Mouse (Mus musculus): ENCODE measurements at regions not wholly inside any gene's neighbourhood (a gene's known extent, or its start where the extent isn't known, plus 50 kb on each side); places are given as distances from the start of the nearest gene placed in this dataset.

DNA sequence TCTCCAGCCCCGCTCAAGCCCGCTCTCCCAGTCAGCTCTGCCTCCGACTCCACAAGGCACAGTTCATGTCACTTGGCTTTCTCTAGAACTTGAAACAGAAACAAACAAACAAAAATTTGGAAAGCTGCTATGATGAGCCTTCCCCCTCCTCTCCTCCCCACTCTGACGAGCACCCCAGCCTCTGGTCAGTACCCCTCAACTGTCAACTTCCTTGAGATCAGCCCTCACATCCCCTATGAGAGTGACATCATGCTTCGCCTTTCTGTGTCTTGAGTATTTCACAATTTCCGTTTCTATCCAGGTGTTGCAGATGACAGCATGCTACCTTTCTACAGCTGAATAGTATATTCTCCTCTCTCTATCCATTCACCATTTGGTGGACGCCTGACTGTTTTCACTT is 123.3 kb downstream of the Rap2a start:
- H3K4me3 ChIP-seq (ENCODE audit: insufficient read depth in 1 of 2, low read depth in 1 of 2, low read length in 2 of 2, poor library complexity in 1 of 2, severe bottlenecking in 1 of 2) = no peak overlapping the region
- H3K9me3 ChIP-seq (ENCODE audit: control insufficient read depth, insufficient read depth, low read depth, low read length) = no peaks in the 10 kb centered on the region
- H3K27ac ChIP-seq (ENCODE audit: insufficient read depth, low read depth, low read length, poor library complexity, severe bottlenecking) = no peak overlapping the region
- H3K36me3 ChIP-seq (ENCODE audit: control insufficient read depth, insufficient read depth, low read length, poor library complexity, severe bottlenecking) = no peaks in the 10 kb centered on the region
- no peak for DNase-seq (ENCODE audit: low read depth, low spot score)
- in situ Hi-C loops (cut with MboI; ENCODE audit: low sequenced_read_pairs in 2 of 2, unreplicated experiment in 2 of 2) = no loop called here
- H3K9ac ChIP-seq (ENCODE audit: insufficient read depth, low read depth, low read length, poor library complexity, severe bottlenecking) = no peak overlapping the region
- no peaks in the 10 kb centered on the region for H3K4me1 ChIP-seq (ENCODE audit: control insufficient read depth in 2 of 2, insufficient read depth in 2 of 2, low read length in 2 of 2, poor library complexity in 1 of 2)
- TF ChIP-seq MAFK (IDR thresholded peaks at IDR 0.05; ENCODE audit: insufficient read depth, low read depth, low read length) = no peak

DNA sequence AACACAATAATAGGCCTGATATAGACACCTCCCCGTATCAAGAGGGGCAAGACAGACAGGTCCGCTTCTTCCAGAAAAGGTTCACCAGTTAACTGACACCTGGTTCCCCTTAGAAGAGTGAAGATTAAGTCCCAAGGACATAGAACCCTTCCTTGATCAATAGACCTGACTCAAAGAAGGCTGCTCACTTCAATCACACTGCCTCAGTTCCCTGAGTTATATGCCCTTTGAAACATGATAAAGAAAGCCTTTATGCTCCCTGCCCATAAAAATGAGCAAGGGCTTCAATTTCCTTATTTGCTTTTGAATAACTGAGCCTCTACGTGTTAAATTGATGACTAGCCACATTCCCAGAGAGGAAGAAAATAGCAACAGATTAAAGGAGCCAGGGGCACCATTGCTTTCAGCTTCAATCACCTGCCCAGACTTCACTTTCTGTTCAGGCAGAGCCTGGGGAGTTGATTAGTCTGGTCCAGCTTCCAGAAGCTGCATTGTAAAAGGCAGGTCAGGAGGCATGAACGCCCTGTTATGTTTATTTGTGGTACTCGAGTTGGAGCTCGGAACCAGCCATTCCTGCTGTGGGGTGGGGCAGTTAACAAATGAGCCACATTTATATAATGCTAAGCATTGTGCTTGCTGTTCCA is 125.7 kb downstream of the Rap2a start:
- Histone ChIP-seq H3K27ac (ENCODE audit: insufficient read depth, low read depth, low read length, poor library complexity, severe bottlenecking) (no peak overlapping the region), H3K36me3 (ENCODE audit: control insufficient read depth, insufficient read depth, low read length, poor library complexity, severe bottlenecking) (no peaks in the 10 kb centered on the region), H3K9ac (ENCODE audit: insufficient read depth, low read depth, low read length, poor library complexity, severe bottlenecking) (no peak overlapping the region), H3K4me1 (ENCODE audit: control insufficient read depth in 2 of 2, insufficient read depth in 2 of 2, low read length in 2 of 2, poor library complexity in 1 of 2) (no peaks in the 10 kb centered on the region), H3K4me3 (ENCODE audit: insufficient read depth in 1 of 2, low read depth in 1 of 2, low read length in 2 of 2, poor library complexity in 1 of 2, severe bottlenecking in 1 of 2) (no peak overlapping the region), H3K9me3 (ENCODE audit: control insufficient read depth, insufficient read depth, low read depth, low read length) (no peaks in the 10 kb centered on the region)
- TF ChIP-seq ZNF384 (IDR thresholded peaks at IDR 0.05; ENCODE audit: low read depth, low read length) = no peak
- no peak for TF ChIP-seq MAFK (IDR thresholded peaks at IDR 0.05; ENCODE audit: insufficient read depth, low read depth, low read length)
- no peak for TF ChIP-seq CHD2 (IDR thresholded peaks at IDR 0.05; ENCODE audit: low read depth, low read length)
- TF ChIP-seq ZC3H11A (IDR thresholded peaks at IDR 0.05; ENCODE audit: borderline replicate concordance, low read depth, low read length) = no peak
- TF ChIP-seq HCFC1 (IDR thresholded peaks at IDR 0.05; ENCODE audit: borderline replicate concordance, insufficient read depth, low read length) = no peak
- no peak for DNase-seq (ENCODE audit: low read depth, low spot score)
- in situ Hi-C loops (cut with MboI; ENCODE audit: low sequenced_read_pairs in 2 of 2, unreplicated experiment in 2 of 2) = no loop called here

DNA sequence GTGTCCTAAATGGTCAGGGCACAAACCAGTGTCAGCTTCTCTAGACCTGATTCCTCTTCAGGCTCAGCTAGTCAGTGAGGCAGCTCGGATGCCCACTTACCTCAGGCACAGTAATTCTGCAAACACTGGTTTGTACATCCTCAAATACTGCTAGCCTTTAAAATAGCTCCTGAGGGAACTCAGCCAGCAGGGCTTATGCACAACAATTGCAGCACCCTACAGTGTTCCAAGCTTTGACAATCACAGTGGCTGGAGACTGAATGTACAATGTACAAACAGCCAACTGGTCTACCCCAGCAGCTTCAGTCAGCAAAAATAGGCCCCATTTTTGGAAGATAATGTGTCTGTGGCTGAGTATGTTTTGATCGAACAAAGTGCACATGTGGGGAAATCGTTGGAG is 129.6 kb downstream of the Rap2a start:
- no peak overlapping the region for H3K27ac ChIP-seq (ENCODE audit: insufficient read depth, low read depth, low read length, poor library complexity, severe bottlenecking)
- H3K9me3 ChIP-seq (ENCODE audit: control insufficient read depth, insufficient read depth, low read depth, low read length) = no peaks in the 10 kb centered on the region
- in situ Hi-C loops (cut with MboI; ENCODE audit: low sequenced_read_pairs in 2 of 2, unreplicated experiment in 2 of 2) = no loop called here
- no peaks in the 10 kb centered on the region for H3K36me3 ChIP-seq (ENCODE audit: control insufficient read depth, insufficient read depth, low read length, poor library complexity, severe bottlenecking)
- H3K4me1 ChIP-seq (ENCODE audit: control insufficient read depth in 2 of 2, insufficient read depth in 2 of 2, low read length in 2 of 2, poor library complexity in 1 of 2) = no peaks in the 10 kb centered on the region
- DNase-seq (ENCODE audit: low read depth, low spot score) = no peak
- H3K9ac ChIP-seq (ENCODE audit: insufficient read depth, low read depth, low read length, poor library complexity, severe bottlenecking) = no peak overlapping the region
- TF ChIP-seq MAFK (IDR thresholded peaks at IDR 0.05; ENCODE audit: insufficient read depth, low read depth, low read length) (no peak), ZNF384 (IDR thresholded peaks at IDR 0.05; ENCODE audit: low read depth, low read length) (no peak), CHD2 (IDR thresholded peaks at IDR 0.05; ENCODE audit: low read depth, low read length) (no peak), HCFC1 (IDR thresholded peaks at IDR 0.05; ENCODE audit: borderline replicate concordance, insufficient read depth, low read length) (no peak), ZC3H11A (IDR thresholded peaks at IDR 0.05; ENCODE audit: borderline replicate concordance, low read depth, low read length) (no peak)
- H3K4me3 ChIP-seq (ENCODE audit: insufficient read depth in 1 of 2, low read depth in 1 of 2, low read length in 2 of 2, poor library complexity in 1 of 2, severe bottlenecking in 1 of 2) = no peak overlapping the region

DNA sequence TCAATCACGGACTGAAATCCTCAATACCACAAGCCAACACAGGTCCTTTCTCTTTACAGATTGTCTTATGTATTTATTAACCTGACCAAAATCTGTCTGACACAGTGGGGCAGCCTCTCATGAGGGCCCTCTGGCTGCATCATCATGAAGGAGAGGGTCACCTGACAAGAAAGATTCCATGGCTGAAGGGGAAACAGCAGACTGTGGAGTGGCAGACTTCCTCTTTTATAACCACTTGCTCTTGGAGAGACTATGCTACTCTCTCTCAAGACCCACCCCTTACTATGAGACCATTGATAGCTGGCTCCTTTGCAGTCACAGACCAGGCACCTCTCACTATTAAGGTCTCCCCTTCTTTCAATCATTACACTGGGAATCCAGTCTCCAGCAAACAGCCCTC is 133.1 kb downstream of the Rap2a start:
- TF ChIP-seq ZC3H11A (IDR thresholded peaks at IDR 0.05; ENCODE audit: borderline replicate concordance, low read depth, low read length) = no peak
- TF ChIP-seq CHD2 (IDR thresholded peaks at IDR 0.05; ENCODE audit: low read depth, low read length) = no peak
- TF ChIP-seq ZNF384 (IDR thresholded peaks at IDR 0.05; ENCODE audit: low read depth, low read length) = no peak
- no peak for TF ChIP-seq HCFC1 (IDR thresholded peaks at IDR 0.05; ENCODE audit: borderline replicate concordance, insufficient read depth, low read length)
- no peak for TF ChIP-seq MAFK (IDR thresholded peaks at IDR 0.05; ENCODE audit: insufficient read depth, low read depth, low read length)
- no peaks in the 10 kb centered on the region for H3K4me1 ChIP-seq (ENCODE audit: control insufficient read depth in 2 of 2, insufficient read depth in 2 of 2, low read length in 2 of 2, poor library complexity in 1 of 2)
- H3K9ac ChIP-seq (ENCODE audit: insufficient read depth, low read depth, low read length, poor library complexity, severe bottlenecking) = no peak overlapping the region
- H3K27ac ChIP-seq (ENCODE audit: insufficient read depth, low read depth, low read length, poor library complexity, severe bottlenecking) = no peak overlapping the region
- no peaks in the 10 kb centered on the region for H3K36me3 ChIP-seq (ENCODE audit: control insufficient read depth, insufficient read depth, low read length, poor library complexity, severe bottlenecking)
- in situ Hi-C loops (cut with MboI; ENCODE audit: low sequenced_read_pairs in 2 of 2, unreplicated experiment in 2 of 2) = no loop called here
- no peak overlapping the region for H3K4me3 ChIP-seq (ENCODE audit: insufficient read depth in 1 of 2, low read depth in 1 of 2, low read length in 2 of 2, poor library complexity in 1 of 2, severe bottlenecking in 1 of 2)
- DNase-seq (ENCODE audit: low read depth, low spot score) = no peak
- H3K9me3 ChIP-seq (ENCODE audit: control insufficient read depth, insufficient read depth, low read depth, low read length) = no peaks in the 10 kb centered on the region
